9 mouse cellular contexts compared by ENCODE assay signal in genomic region chr14:52044901-52045678, GRCm38 (mm10). TPM values are rescaled to one million over a fixed set of nuclear protein-coding genes. Genes with fewer than 3 reads are reported as not detected.
DNase-seq lines count a peak whose midpoint lies in the region; ATAC-seq and TF ChIP-seq lines count a peak whose summit lies in the region.
"Had no signal": no experiment of that assay in that cellular context is flagged by ENCODE, and none has a peak within 500 bp of the region (broad histone marks: within the 10 kb centered on the region; RNA-seq: fewer than 3 reads in every experiment).

No protein-coding gene starts in this region.

- no peak for ATAC-seq in limb, embryonic 14.5 days (ENCODE audit: low FRiP score, low read depth)
- peak; percentile 73 for ATAC-seq in midbrain, embryonic 16.5 days

- no peak overlapping the region for H3K4me2 ChIP-seq in limb, embryonic 14.5 days (replicated peaks; ENCODE audit: low read depth, low read length, severe bottlenecking)
- no peak overlapping the region for H3K4me2 ChIP-seq in midbrain, embryonic 16.5 days (ENCODE audit: low read length)

- H3K27ac ChIP-seq in limb, embryonic 14.5 days (replicated peaks; ENCODE audit: low read depth, low read length) = no peak overlapping the region
- no peak overlapping the region for H3K27ac ChIP-seq in midbrain, embryonic 16.5 days (ENCODE audit: low read length)

- no peaks in the 10 kb centered on the region for H3K9me3 ChIP-seq in limb, embryonic 14.5 days (ENCODE audit: control insufficient read depth, low read length)
- H3K9me3 ChIP-seq in midbrain, embryonic 16.5 days (replicated peaks; ENCODE audit: control insufficient read depth, low read length, poor library complexity, severe bottlenecking) = no peaks in the 10 kb centered on the region

- 8% methylated on average over 8 of the region's 8 CpGs for WGBS in limb, embryonic 14.5 days
- WGBS in midbrain, embryonic 16.5 days = 5% methylated on average over 8 of the region's 8 CpGs

- H3K36me3 ChIP-seq in limb, embryonic 14.5 days (ENCODE audit: control insufficient read depth, insufficient read depth, low read length) = no peaks in the 10 kb centered on the region
- no peaks in the 10 kb centered on the region for H3K36me3 ChIP-seq in midbrain, embryonic 16.5 days (ENCODE audit: control insufficient read depth, insufficient read depth, low read length)

- intact Hi-C loops in gastrocnemius, postnatal 36 days (cut with DNase I) = no loop called here

- H3K9ac ChIP-seq in limb, embryonic 14.5 days (ENCODE audit: low read depth, low read length, severe bottlenecking) = no peak overlapping the region
- H3K9ac ChIP-seq in midbrain, embryonic 16.5 days (ENCODE audit: low read depth, low read length) = no peak overlapping the region

- no peaks in the 10 kb centered on the region for H3K27me3 ChIP-seq in limb, embryonic 14.5 days (ENCODE audit: control insufficient read depth, insufficient read depth, low read length)
- no peaks in the 10 kb centered on the region for H3K27me3 ChIP-seq in midbrain, embryonic 16.5 days (ENCODE audit: control insufficient read depth, insufficient read depth, low read depth, low read length)

- DNase-seq in adrenal gland, postnatal 14 days = peak; percentile 48
- DNase-seq in adrenal gland, adult 2 months = no peak
- peak; percentile 37 for DNase-seq in right cerebral cortex, postnatal 14 days
- DNase-seq in right cerebral cortex, postnatal 25 days = no peak
- peak; percentile 56 for DNase-seq in forelimb bud, embryonic 11.5 days (ENCODE audit: low read depth, low spot score)
- peak; percentile 42 for DNase-seq in limb, embryonic 14.5 days (ENCODE audit: low spot score)
- DNase-seq in gastrocnemius, postnatal 36 days = no peak

- H3K4me1 ChIP-seq in limb, embryonic 14.5 days (ENCODE audit: control insufficient read depth, insufficient read depth, low read length) = 0 out of 2 replicates have a peak, but pooled peaks cover 3% of the 10 kb centered on the region
- H3K4me1 ChIP-seq in midbrain, embryonic 16.5 days (ENCODE audit: control insufficient read depth, insufficient read depth, low read length) = peaks cover 4% of the 10 kb centered on the region; the same call in 1 of the 2 replicates

- H3K4me3 ChIP-seq in limb, embryonic 14.5 days (replicated peaks; ENCODE audit: low read length) = no peak overlapping the region
- no peak overlapping the region for H3K4me3 ChIP-seq in midbrain, embryonic 16.5 days (ENCODE audit: low read depth, low read length)

- TF ChIP-seq POLR2A in limb, embryonic 14.5 days (IDR thresholded peaks at IDR 0.05; ENCODE audit: borderline replicate concordance, extremely low read depth, insufficient read depth, insufficient read length) = no peak

RNA-seq across cellular contexts. Expression of gene Olfr221, which starts 2.8 kb away (rescaled TPM):
- not detected in 2 replicates for total RNA-seq in adrenal gland, postnatal 14 days (2021)
- total RNA-seq in adrenal gland, adult 2 months (2021) = not detected
- polyA plus RNA-seq in adrenal gland, adult 2 months (2012; rRNA removed) = not detected in 2 replicates
- polyA plus RNA-seq in limb, embryonic 14.5 days (2012; rRNA removed) = not detected in 2 replicates
- not detected in 2 replicates for polyA plus RNA-seq in limb, embryonic 14.5 days (2014; fragmentation: Nextera tagmentation; extraction: Ambion mirVana)
- not detected in 2 replicates for polyA plus RNA-seq in midbrain, embryonic 16.5 days (2015; fragmentation: Nextera tagmentation; extraction: Ambion mirVana)
- not detected for total RNA-seq in gastrocnemius, postnatal 36 days (2021)
- polyA plus RNA-seq: C2C12 had no signal

RNA-seq across cellular contexts. Expression of gene Zfp219, which starts 24.6 kb away (rescaled TPM):
- 56.5 and 63.7 TPM in 2 replicates for total RNA-seq in adrenal gland, postnatal 14 days (2021)
- total RNA-seq in adrenal gland, adult 2 months (2021) = 10 to 100 TPM; 40.7 to 52.9 TPM
- 133 and 156 TPM in 2 replicates for polyA plus RNA-seq in adrenal gland, adult 2 months (2012; rRNA removed)
- polyA plus RNA-seq in limb, embryonic 14.5 days (2012; rRNA removed) = 89.4 and 126 TPM in 2 replicates
- 30.3 and 37.5 TPM in 2 replicates for polyA plus RNA-seq in limb, embryonic 14.5 days (2014; fragmentation: Nextera tagmentation; extraction: Ambion mirVana)
- polyA plus RNA-seq in midbrain, embryonic 16.5 days (2015; fragmentation: Nextera tagmentation; extraction: Ambion mirVana) = 30.3 and 33.6 TPM in 2 replicates
- total RNA-seq in gastrocnemius, postnatal 36 days (2021) = 10 to 100 TPM in 1 of 2 experiments, 1 to 10 TPM in 1; 9.7 to 12.4 TPM

RNA-seq across cellular contexts. Expression of gene Tmem253, which starts 29.6 kb away (rescaled TPM):
- 3.7 and 4.4 TPM in 2 replicates for total RNA-seq in adrenal gland, postnatal 14 days (2021)
- 1 to 10 TPM; 1.6 to 2.1 TPM for total RNA-seq in adrenal gland, adult 2 months (2021)
- polyA plus RNA-seq in adrenal gland, adult 2 months (2012; rRNA removed) = 0.36 and 0.83 TPM in 2 replicates
- polyA plus RNA-seq in limb, embryonic 14.5 days (2012; rRNA removed) = 0.99 and 1.3 TPM in 2 replicates
- 0.28 and 0.81 TPM in 2 replicates for polyA plus RNA-seq in limb, embryonic 14.5 days (2014; fragmentation: Nextera tagmentation; extraction: Ambion mirVana)
- polyA plus RNA-seq in midbrain, embryonic 16.5 days (2015; fragmentation: Nextera tagmentation; extraction: Ambion mirVana) = 0.16 and 1.0 TPM in 2 replicates
- total RNA-seq in gastrocnemius, postnatal 36 days (2021) = 1 to 10 TPM; 1.3 to 1.5 TPM

RNA-seq across cellular contexts. Expression of gene Hnrnpc, which starts 58.7 kb away (rescaled TPM):
- total RNA-seq in adrenal gland, postnatal 14 days (2021) = 221 and 230 TPM in 2 replicates
- 100 to 1,000 TPM; 240 to 298 TPM for total RNA-seq in adrenal gland, adult 2 months (2021)
- polyA plus RNA-seq in adrenal gland, adult 2 months (2012; rRNA removed) = 24.4 and 40.6 TPM in 2 replicates
- polyA plus RNA-seq in limb, embryonic 14.5 days (2012; rRNA removed) = 386 and 478 TPM in 2 replicates
- polyA plus RNA-seq in limb, embryonic 14.5 days (2014; fragmentation: Nextera tagmentation; extraction: Ambion mirVana) = 526 and 573 TPM in 2 replicates
- 449 and 518 TPM in 2 replicates for polyA plus RNA-seq in midbrain, embryonic 16.5 days (2015; fragmentation: Nextera tagmentation; extraction: Ambion mirVana)
- total RNA-seq in gastrocnemius, postnatal 36 days (2021) = 10 to 100 TPM; 71.0 to 74.4 TPM

Comparison
In these comparisons a context has a peak if more than half of its experiments do, and no peak if none do; other contexts are left out.
1. DNase-seq: peak in adrenal gland, postnatal 14 days (single experiment), right cerebral cortex, postnatal 14 days (single experiment), forelimb bud, embryonic 11.5 days (single experiment) and limb, embryonic 14.5 days (single experiment); none in adrenal gland, adult 2 months (single experiment), right cerebral cortex, postnatal 25 days (single experiment) and gastrocnemius, postnatal 36 days (0 of 2).